Mouse (Mus musculus) skeletal muscle tissue, adult 2 months (tissue): ENCODE results near the gene Ube2i.

Experiments
- DNase-seq: peaks from one replicate; pipeline ENCODE4 v3.0.0-alpha.2; 2012; ENCODE audit warnings: low read depth, low spot score

The Ube2i gene

GRCm38 (mm10) chr17:25219492-25220295 lies 54.7 kb downstream of the Ube2i start:
- DNase-seq = no peak

GRCm38 (mm10) chr17:25218967-25219366 lies 55.5 kb downstream of the Ube2i start:
- no peak for DNase-seq

GRCm38 (mm10) chr17:25215431-25215830 lies 59.0 kb downstream of the Ube2i start:
- no peak for DNase-seq
